Comparison of ENCODE assay signal across 8 mouse cellular contexts in the genomic region with DNA sequence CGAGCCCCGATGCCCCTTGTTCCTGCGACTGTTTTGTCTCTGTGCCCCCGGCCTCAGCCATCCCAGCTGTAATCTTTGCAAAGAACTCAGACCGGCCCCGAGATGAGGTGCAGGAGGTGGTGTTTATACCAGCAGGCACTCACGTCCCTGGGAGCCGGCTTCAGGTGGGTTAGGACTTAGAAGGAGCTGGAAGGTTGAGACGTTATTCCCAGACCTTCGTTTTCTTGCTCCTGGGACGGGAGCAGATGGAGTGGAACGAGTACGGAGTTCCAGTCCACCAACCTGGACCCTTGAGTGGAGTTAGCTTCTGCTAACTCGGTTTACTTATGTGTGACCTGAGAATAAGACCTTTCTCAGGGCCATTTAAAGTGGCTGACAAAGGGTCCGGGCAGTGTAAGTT. TPM values are rescaled to one million over a fixed set of nuclear protein-coding genes. Genes with fewer than 3 reads are reported as not detected.
DNase-seq lines count a peak whose midpoint lies in the region; ATAC-seq and TF ChIP-seq lines count a peak whose summit lies in the region.

No protein-coding gene starts in this region.

- no peak for TF ChIP-seq CTCF in liver, adult 2 months (IDR thresholded peaks at IDR 0.05; ENCODE audit: low read depth, low read length)
- no peak for TF ChIP-seq CTCF in kidney, postnatal 0 days (IDR thresholded peaks at IDR 0.05; ENCODE audit: low read depth)

- no peaks in the 10 kb centered on the region; the same call in 1 of the 2 replicates for H3K36me3 ChIP-seq in liver, adult 2 months (ENCODE audit: control insufficient read depth, insufficient read depth, low read length)
- peaks cover 10% of the 10 kb centered on the region; the same call in 1 of the 2 replicates for H3K36me3 ChIP-seq in embryonic facial prominence, embryonic 14.5 days (ENCODE audit: control insufficient read depth, insufficient read depth, low read length)
- 0 out of 2 replicates have a peak, but pooled peaks cover 4% of the 10 kb centered on the region for H3K36me3 ChIP-seq in kidney, postnatal 0 days (ENCODE audit: insufficient read depth, low read length)
- H3K36me3 ChIP-seq in neural tube, embryonic 13.5 days = no peaks in the 10 kb centered on the region

- H3K4me3 ChIP-seq in liver, adult 2 months (ENCODE audit: insufficient read depth, low read depth, low read length) = peak overlapping the region; percentile 60
- H3K4me3 ChIP-seq in embryonic facial prominence, embryonic 14.5 days (ENCODE audit: low read depth, low read length) = peak overlapping the region; percentile 75
- peak overlapping the region; percentile 60 for H3K4me3 ChIP-seq in kidney, postnatal 0 days (replicated peaks; ENCODE audit: low read depth, low read length)
- H3K4me3 ChIP-seq in neural tube, embryonic 13.5 days = peak overlapping the region; percentile 57

- no peaks in the 10 kb centered on the region for H3K27me3 ChIP-seq in liver, adult 2 months (ENCODE audit: control insufficient read depth, insufficient read depth, low read length)
- no peaks in the 10 kb centered on the region for H3K27me3 ChIP-seq in embryonic facial prominence, embryonic 14.5 days (replicated peaks; ENCODE audit: control insufficient read depth, insufficient read depth, low read length)
- no peaks in the 10 kb centered on the region for H3K27me3 ChIP-seq in kidney, postnatal 0 days (ENCODE audit: insufficient read depth, low read length)
- H3K27me3 ChIP-seq in neural tube, embryonic 13.5 days = no peaks in the 10 kb centered on the region

- H3K27ac ChIP-seq in liver, adult 2 months (replicated peaks; ENCODE audit: insufficient read depth, low read depth, low read length) = peak overlapping the region; percentile 62
- H3K27ac ChIP-seq in embryonic facial prominence, embryonic 14.5 days (replicated peaks; ENCODE audit: low read depth, low read length) = peak overlapping the region; percentile 81
- H3K27ac ChIP-seq in kidney, postnatal 0 days = peak overlapping the region; percentile 76
- peak overlapping the region; percentile 72; the same call in 1 of the 2 replicates for H3K27ac ChIP-seq in neural tube, embryonic 13.5 days (replicated peaks)

- no peak for TF ChIP-seq POLR2A in liver, adult 2 months (IDR thresholded peaks at IDR 0.05; ENCODE audit: extremely low read depth, insufficient read depth, low read length)

- H3K4me1 ChIP-seq in liver, adult 2 months (ENCODE audit: control insufficient read depth, insufficient read depth, low read length) = peaks cover 4% of the 10 kb centered on the region; the same call in 1 of the 2 replicates
- peaks cover 7% of the 10 kb centered on the region; the same call in 1 of the 2 replicates for H3K4me1 ChIP-seq in embryonic facial prominence, embryonic 14.5 days (ENCODE audit: control insufficient read depth, insufficient read depth, low read length)
- peaks cover 15% of the 10 kb centered on the region for H3K4me1 ChIP-seq in kidney, postnatal 0 days (replicated peaks; ENCODE audit: insufficient read depth, low read length)
- H3K4me1 ChIP-seq in neural tube, embryonic 13.5 days (replicated peaks) = peaks cover 15% of the 10 kb centered on the region

- H3K79me2 ChIP-seq in liver, adult 2 months (ENCODE audit: control insufficient read depth, insufficient read depth, low read length) = peaks cover 3% of the 10 kb centered on the region; the same call in 1 of the 2 replicates

- no peaks in the 10 kb centered on the region for H3K9me3 ChIP-seq in embryonic facial prominence, embryonic 14.5 days (ENCODE audit: control insufficient read depth, low read length)
- H3K9me3 ChIP-seq in kidney, postnatal 0 days (replicated peaks; ENCODE audit: low read length) = no peaks in the 10 kb centered on the region
- no peaks in the 10 kb centered on the region for H3K9me3 ChIP-seq in neural tube, embryonic 13.5 days

- ATAC-seq in embryonic facial prominence, embryonic 14.5 days (ENCODE audit: low read depth) = no peak
- ATAC-seq in kidney, postnatal 0 days (replicated peaks; ENCODE audit: low FRiP score, low read depth) = no peak
- ATAC-seq in neural tube, embryonic 13.5 days (ENCODE audit: low read depth) = no peak
- ATAC-seq in erythroid progenitor cell, adult 5-6 weeks (replicated peaks; ENCODE audit: low FRiP score, poor library complexity, severe bottlenecking) = no peak

- 12% methylated on average over 15 of the region's 15 CpGs for WGBS in liver, adult 2 months
- WGBS in embryonic facial prominence, embryonic 14.5 days = 17% methylated on average over 15 of the region's 15 CpGs
- whole genome bisulfite sequencing in kidney, postnatal 0 days = 8% methylated on average over 15 of the region's 15 CpGs
- 27% methylated on average over 15 of the region's 15 CpGs for WGBS in neural tube, embryonic 13.5 days

- DNase-seq in liver, adult 2 months (ENCODE audit: extremely low read depth, low read depth, low spot score) = no peak
- no peak for DNase-seq in liver
- DNase-seq in embryonic facial prominence, embryonic 14.5 days (ENCODE audit: low spot score) = no peak
- no peak for DNase-seq in kidney, postnatal 0 days (ENCODE audit: low spot score)
- no peak for DNase-seq in adrenal gland, adult (ENCODE audit: inconsistent age in 2 of 2, low spot score in 1 of 2)
- DNase-seq in urinary bladder, postnatal 4 days (ENCODE audit: low spot score in 2 of 2) = no peak

- H3K4me2 ChIP-seq in embryonic facial prominence, embryonic 14.5 days (ENCODE audit: low read depth, low read length) = peak overlapping the region; percentile 79
- peak overlapping the region; percentile 79 for H3K4me2 ChIP-seq in kidney, postnatal 0 days (ENCODE audit: low read length)
- H3K4me2 ChIP-seq in neural tube, embryonic 13.5 days = peak overlapping the region; percentile 79

- peak overlapping the region; percentile 55 for H3K9ac ChIP-seq in liver, adult 2 months (ENCODE audit: low read depth, low read length)
- peak overlapping the region; percentile 83 for H3K9ac ChIP-seq in embryonic facial prominence, embryonic 14.5 days (ENCODE audit: low read depth, low read length)
- H3K9ac ChIP-seq in kidney, postnatal 0 days (ENCODE audit: low read depth, low read length) = peak overlapping the region; percentile 64
- H3K9ac ChIP-seq in neural tube, embryonic 13.5 days = peak overlapping the region; percentile 76

RNA-seq across cellular contexts. Expression of a gene that starts 0.7 kb away (rescaled TPM):
- total RNA-seq in liver, adult 2 months (2014; rRNA removed) = 39.5 and 41.9 TPM in 2 replicates
- polyA plus RNA-seq in liver, adult 2 months (2012; rRNA removed) = 56.6 and 58.3 TPM in 2 replicates
- polyA plus RNA-seq in embryonic facial prominence, embryonic 14.5 days (2014; fragmentation: Nextera tagmentation; extraction: Ambion mirVana) = 14.7 and 16.1 TPM in 2 replicates
- 41.6 and 46.6 TPM in 2 replicates for polyA plus RNA-seq in kidney, postnatal 0 days (2015; fragmentation: Nextera tagmentation; extraction: Ambion mirVana)
- polyA plus RNA-seq in neural tube, embryonic 13.5 days (2015; fragmentation: Nextera tagmentation; extraction: Ambion mirVana) = 13.7 and 15.0 TPM in 2 replicates
- not detected in 2 replicates for total RNA-seq in erythroid progenitor cell, adult 5-6 weeks (2015; ENCODE audit: low replicate concordance)
- not detected in 2 replicates for total RNA-seq in erythroid progenitor cell, adult 5-6 weeks (2017; ENCODE audit: low replicate concordance)

RNA-seq across cellular contexts. Expression of a gene that starts 10.8 kb away (rescaled TPM):
- total RNA-seq in liver, adult 2 months (2014; rRNA removed) = 0.28 and 1.1 TPM in 2 replicates
- polyA plus RNA-seq in liver, adult 2 months (2012; rRNA removed) = 1.0 and 1.1 TPM in 2 replicates
- polyA plus RNA-seq in embryonic facial prominence, embryonic 14.5 days (2014; fragmentation: Nextera tagmentation; extraction: Ambion mirVana) = 2.5 and 7.3 TPM in 2 replicates
- polyA plus RNA-seq in kidney, postnatal 0 days (2015; fragmentation: Nextera tagmentation; extraction: Ambion mirVana) = 1.0 and 1.2 TPM in 2 replicates
- polyA plus RNA-seq in neural tube, embryonic 13.5 days (2015; fragmentation: Nextera tagmentation; extraction: Ambion mirVana) = 1.8 and 3.0 TPM in 2 replicates
- not detected in 2 replicates for total RNA-seq in erythroid progenitor cell, adult 5-6 weeks (2015; ENCODE audit: low replicate concordance)
- total RNA-seq in erythroid progenitor cell, adult 5-6 weeks (2017; ENCODE audit: low replicate concordance) = not detected in 2 replicates

RNA-seq across cellular contexts. Expression of a gene that starts 10.9 kb away (rescaled TPM):
- total RNA-seq in liver, adult 2 months (2014; rRNA removed) = 19.5 and 29.2 TPM in 2 replicates
- 86.8 and 120 TPM in 2 replicates for polyA plus RNA-seq in liver, adult 2 months (2012; rRNA removed)
- 68.9 and 78.1 TPM in 2 replicates for polyA plus RNA-seq in embryonic facial prominence, embryonic 14.5 days (2014; fragmentation: Nextera tagmentation; extraction: Ambion mirVana)
- 71.9 and 79.6 TPM in 2 replicates for polyA plus RNA-seq in kidney, postnatal 0 days (2015; fragmentation: Nextera tagmentation; extraction: Ambion mirVana)
- 58.9 and 59.0 TPM in 2 replicates for polyA plus RNA-seq in neural tube, embryonic 13.5 days (2015; fragmentation: Nextera tagmentation; extraction: Ambion mirVana)
- 5.0 and 15.5 TPM in 2 replicates for total RNA-seq in erythroid progenitor cell, adult 5-6 weeks (2015; ENCODE audit: low replicate concordance)
- 4.6 and 5.3 TPM in 2 replicates for total RNA-seq in erythroid progenitor cell, adult 5-6 weeks (2017; ENCODE audit: low replicate concordance)

RNA-seq across cellular contexts. Expression of a gene that starts 17.2 kb away (rescaled TPM):
- total RNA-seq in liver, adult 2 months (2014; rRNA removed) = under 0.01 and 0.09 TPM in 2 replicates
- 0.04 and 0.05 TPM in 2 replicates for polyA plus RNA-seq in liver, adult 2 months (2012; rRNA removed)
- 2.1 and 2.9 TPM in 2 replicates for polyA plus RNA-seq in embryonic facial prominence, embryonic 14.5 days (2014; fragmentation: Nextera tagmentation; extraction: Ambion mirVana)
- polyA plus RNA-seq in kidney, postnatal 0 days (2015; fragmentation: Nextera tagmentation; extraction: Ambion mirVana) = 1.5 and 2.0 TPM in 2 replicates
- 0.17 and 0.29 TPM in 2 replicates for polyA plus RNA-seq in neural tube, embryonic 13.5 days (2015; fragmentation: Nextera tagmentation; extraction: Ambion mirVana)
- not detected in 2 replicates for total RNA-seq in erythroid progenitor cell, adult 5-6 weeks (2015; ENCODE audit: low replicate concordance)
- not detected in 2 replicates for total RNA-seq in erythroid progenitor cell, adult 5-6 weeks (2017; ENCODE audit: low replicate concordance)

RNA-seq across cellular contexts. Expression of a gene that starts 20.0 kb away (rescaled TPM):
- total RNA-seq in liver, adult 2 months (2014; rRNA removed) = 1.1 and 1.7 TPM in 2 replicates
- polyA plus RNA-seq in liver, adult 2 months (2012; rRNA removed) = 1.7 and 2.2 TPM in 2 replicates
- 5.0 and 7.1 TPM in 2 replicates for polyA plus RNA-seq in embryonic facial prominence, embryonic 14.5 days (2014; fragmentation: Nextera tagmentation; extraction: Ambion mirVana)
- polyA plus RNA-seq in kidney, postnatal 0 days (2015; fragmentation: Nextera tagmentation; extraction: Ambion mirVana) = 6.6 and 7.6 TPM in 2 replicates
- 9.2 and 11.0 TPM in 2 replicates for polyA plus RNA-seq in neural tube, embryonic 13.5 days (2015; fragmentation: Nextera tagmentation; extraction: Ambion mirVana)
- 1.3 and 2.9 TPM in 2 replicates for total RNA-seq in erythroid progenitor cell, adult 5-6 weeks (2015; ENCODE audit: low replicate concordance)
- 1.4 and 22.7 TPM in 2 replicates for total RNA-seq in erythroid progenitor cell, adult 5-6 weeks (2017; ENCODE audit: low replicate concordance)
